Comparison of ENCODE assay signal across 16 mouse cellular contexts in genomic region chr7:49373173-49373572, GRCm38 (mm10).
DNase-seq lines count a peak whose midpoint lies in the region; ATAC-seq and TF ChIP-seq lines count a peak whose summit lies in the region.
"Had no signal": no experiment of that assay in that cellular context is flagged by ENCODE, and none has a peak within 500 bp of the region (broad histone marks: within the 10 kb centered on the region; RNA-seq: fewer than 3 reads in every experiment).

No protein-coding gene starts in this region.

- ATAC-seq in limb, embryonic 12.5 days (ENCODE audit: insufficient number of reproducible peaks, insufficient read depth, low FRiP score, low TSS enrichment, low read depth): no peak
- ATAC-seq in limb, embryonic 13.5 days (ENCODE audit: low FRiP score, low read depth): no peak
- ATAC-seq: midbrain, embryonic 13.5 days had no signal

- no peak overlapping the region for H3K4me2 ChIP-seq in limb, embryonic 12.5 days
- H3K4me2 ChIP-seq in limb, embryonic 13.5 days (replicated peaks): no peak overlapping the region
- H3K4me2 ChIP-seq: heart, embryonic 12.5 days; midbrain, embryonic 13.5 days had no signal

- no peak overlapping the region for H3K4me3 ChIP-seq in gastrocnemius, adult 2 months
- no peak overlapping the region for H3K4me3 ChIP-seq in limb, embryonic 12.5 days (replicated peaks)
- H3K4me3 ChIP-seq in limb, embryonic 10.5 days: no peak overlapping the region
- H3K4me3 ChIP-seq in E14TG2a.4 (replicated peaks; ENCODE audit: low read length): no peak overlapping the region
- no peak overlapping the region for H3K4me3 ChIP-seq in limb, embryonic 13.5 days
- H3K4me3 ChIP-seq: heart, embryonic 12.5 days; midbrain, embryonic 13.5 days had no signal

- 90% methylated on average over 1 of the region's 1 CpGs for WGBS in limb, embryonic 12.5 days
- WGBS in limb, embryonic 10.5 days: 88% methylated on average over 1 of the region's 1 CpGs
- 74% methylated on average over 1 of the region's 1 CpGs for WGBS in limb, embryonic 13.5 days

- no peak for TF ChIP-seq CTCF in gastrocnemius, adult 2 months (IDR thresholded peaks at IDR 0.05)
- TF ChIP-seq CTCF in E14TG2a.4 (conservative IDR thresholded peaks at IDR 0.05; ENCODE audit: low read length): 0 out of 2 replicates have a peak, but pooled peaks have one; percentile 6

- H3K9me3 ChIP-seq in limb, embryonic 12.5 days: no peaks in the 10 kb centered on the region
- H3K9me3 ChIP-seq in limb, embryonic 10.5 days (replicated peaks): no peaks in the 10 kb centered on the region
- H3K9me3 ChIP-seq in E14TG2a.4 (ENCODE audit: low read length): no peaks in the 10 kb centered on the region
- no peaks in the 10 kb centered on the region for H3K9me3 ChIP-seq in limb, embryonic 13.5 days
- H3K9me3 ChIP-seq: midbrain, embryonic 13.5 days had no signal

- no peak overlapping the region for H3K9ac ChIP-seq in limb, embryonic 12.5 days (replicated peaks)
- no peak overlapping the region for H3K9ac ChIP-seq in limb, embryonic 13.5 days
- H3K9ac ChIP-seq: heart, embryonic 12.5 days; midbrain, embryonic 13.5 days had no signal

- intact Hi-C loops in gastrocnemius, adult 2 months (cut with DNase I): no loop called here

- H3K27ac ChIP-seq in gastrocnemius, adult 2 months: 0 out of 2 replicates have a peak overlapping the region, but pooled peaks have one; percentile 2
- H3K27ac ChIP-seq in limb, embryonic 12.5 days: 0 out of 2 replicates have a peak overlapping the region, but pooled peaks have one; percentile 7
- H3K27ac ChIP-seq in limb, embryonic 10.5 days: no peak overlapping the region
- H3K27ac ChIP-seq in limb, embryonic 13.5 days: peak overlapping the region; percentile 15; the same call in 1 of the 2 replicates
- H3K27ac ChIP-seq: midbrain, embryonic 13.5 days had no signal

- H3K27me3 ChIP-seq in limb, embryonic 12.5 days: no peaks in the 10 kb centered on the region
- H3K27me3 ChIP-seq in limb, embryonic 10.5 days (ENCODE audit: low read depth, poor library complexity, severe bottlenecking): no peaks in the 10 kb centered on the region
- no peaks in the 10 kb centered on the region for H3K27me3 ChIP-seq in E14TG2a.4 (ENCODE audit: insufficient read depth, low read length)
- no peaks in the 10 kb centered on the region for H3K27me3 ChIP-seq in limb, embryonic 13.5 days
- H3K27me3 ChIP-seq: heart, embryonic 12.5 days had no signal

- H3K36me3 ChIP-seq in limb, embryonic 12.5 days: no peaks in the 10 kb centered on the region
- H3K36me3 ChIP-seq in limb, embryonic 10.5 days: no peaks in the 10 kb centered on the region
- H3K36me3 ChIP-seq in E14TG2a.4 (ENCODE audit: insufficient read depth, low read length): peaks cover 23% of the 10 kb centered on the region
- H3K36me3 ChIP-seq in limb, embryonic 13.5 days: no peaks in the 10 kb centered on the region
- H3K36me3 ChIP-seq: heart, embryonic 12.5 days; midbrain, embryonic 13.5 days had no signal

- DNase-seq in gastrocnemius, adult 2 months: no peak
- no peak for DNase-seq in gastrocnemius, adult 18-20 months (ENCODE audit: low spot score)
- DNase-seq in limb, embryonic 10.5 days (ENCODE audit: low spot score): no peak
- no peak for DNase-seq in right cerebral cortex, adult 18-20 months
- DNase-seq: adrenal gland, postnatal 25 days; B cell, adult 2 months; cerebellum, adult 8-10 months; liver; lung, adult 2 months; right cerebral cortex, postnatal 4 days; thymus, postnatal 36 days had no signal

- H3K4me1 ChIP-seq in limb, embryonic 12.5 days (replicated peaks): peaks cover 36% of the 10 kb centered on the region
- H3K4me1 ChIP-seq in limb, embryonic 10.5 days: peaks cover 15% of the 10 kb centered on the region
- peaks cover 20% of the 10 kb centered on the region for H3K4me1 ChIP-seq in E14TG2a.4 (replicated peaks; ENCODE audit: low read depth, low read length)
- H3K4me1 ChIP-seq in limb, embryonic 13.5 days: peaks cover 38% of the 10 kb centered on the region
